Mouse (Mus musculus) thymus, adult 2 months (tissue): Measurements from ENCODE around the gene Nop2. TPM values are rescaled to one million over a fixed set of nuclear protein-coding genes. Genes with fewer than 3 reads are reported as not detected.
"Not testable (repeated sequence)": the region's sequence is repeated elsewhere in the genome, so short reads cannot be mapped to it uniquely, and the experiment has no call there.

Experiments
- DNase-seq: peaks from one replicate; pipeline ENCODE4 v3.0.0; 2021
- H3K27ac ChIP-seq: fragments of 200-500 bp; 2 replicates; pipeline ENCODE4 v1.5.1; 2012; ENCODE audit warnings: low read length, control low read depth; ENCODE audit not compliant: control insufficient read depth, insufficient read depth
- H3K27me3 ChIP-seq: fragments of 200-500 bp; 2 replicates; pipeline ENCODE4 v1.6.1; 2012; ENCODE audit warnings: mild to moderate bottlenecking, low read length, moderate library complexity, mixed read lengths; ENCODE audit not compliant: control insufficient read depth, insufficient read depth
- H3K36me3 ChIP-seq: fragments of 200-500 bp; 2 replicates; pipeline ENCODE4 v1.6.1; 2012; ENCODE audit warnings: mild to moderate bottlenecking, low read length, moderate library complexity; ENCODE audit not compliant: control insufficient read depth, insufficient read depth
- H3K4me1 ChIP-seq: fragments of 200-500 bp; replicated peaks from 2 replicates; pipeline ENCODE4 v1.6.1; 2012; ENCODE audit warnings: low read length; ENCODE audit not compliant: control insufficient read depth, insufficient read depth
- H3K4me3 ChIP-seq: fragments of 200-500 bp; 2 replicates; pipeline ENCODE4 v1.5.1; 2012; ENCODE audit warnings: mild to moderate bottlenecking, low read length, control low read depth, moderate library complexity; ENCODE audit not compliant: control insufficient read depth, insufficient read depth
- CTCF ChIP-seq: fragments of 200-500 bp; IDR thresholded peaks from 2 replicates; pipeline ENCODE4 v1.5.1; 2012; ENCODE audit warnings: mild to moderate bottlenecking, control low read depth, low read length, moderate library complexity, borderline replicate concordance; ENCODE audit not compliant: control insufficient read depth, poor library complexity, insufficient read depth; ENCODE audit errors: extremely low read depth
- POLR2A ChIP-seq: fragments of 200-500 bp; IDR thresholded peaks from 2 replicates; pipeline ENCODE4 v1.6.1; 2012; ENCODE audit warnings: mild to moderate bottlenecking, low read length, control low read depth, moderate library complexity; ENCODE audit not compliant: control insufficient read depth, poor library complexity, insufficient read depth; ENCODE audit errors: extremely low read depth
- WGBS: fragments of 180-500 bp; shearing (Covaris S2); methylation state at CpG from one replicate; pipeline ENCODE4 v1.1.7; 2018; 5-methylcytosine and 5-hydroxymethylcytosine counted together
- polyA plus RNA-seq: library from polyadenylated mRNA; depleted of rRNA; stranded (reverse); fragments of >200 nt; gene quantifications from 2 replicates; pipeline ENCODE4 v1.2.3, GENCODE M21; 2012

The Nop2 gene
- polyA plus RNA-seq, 1 experiment, result 26.4 TPM

DNA sequence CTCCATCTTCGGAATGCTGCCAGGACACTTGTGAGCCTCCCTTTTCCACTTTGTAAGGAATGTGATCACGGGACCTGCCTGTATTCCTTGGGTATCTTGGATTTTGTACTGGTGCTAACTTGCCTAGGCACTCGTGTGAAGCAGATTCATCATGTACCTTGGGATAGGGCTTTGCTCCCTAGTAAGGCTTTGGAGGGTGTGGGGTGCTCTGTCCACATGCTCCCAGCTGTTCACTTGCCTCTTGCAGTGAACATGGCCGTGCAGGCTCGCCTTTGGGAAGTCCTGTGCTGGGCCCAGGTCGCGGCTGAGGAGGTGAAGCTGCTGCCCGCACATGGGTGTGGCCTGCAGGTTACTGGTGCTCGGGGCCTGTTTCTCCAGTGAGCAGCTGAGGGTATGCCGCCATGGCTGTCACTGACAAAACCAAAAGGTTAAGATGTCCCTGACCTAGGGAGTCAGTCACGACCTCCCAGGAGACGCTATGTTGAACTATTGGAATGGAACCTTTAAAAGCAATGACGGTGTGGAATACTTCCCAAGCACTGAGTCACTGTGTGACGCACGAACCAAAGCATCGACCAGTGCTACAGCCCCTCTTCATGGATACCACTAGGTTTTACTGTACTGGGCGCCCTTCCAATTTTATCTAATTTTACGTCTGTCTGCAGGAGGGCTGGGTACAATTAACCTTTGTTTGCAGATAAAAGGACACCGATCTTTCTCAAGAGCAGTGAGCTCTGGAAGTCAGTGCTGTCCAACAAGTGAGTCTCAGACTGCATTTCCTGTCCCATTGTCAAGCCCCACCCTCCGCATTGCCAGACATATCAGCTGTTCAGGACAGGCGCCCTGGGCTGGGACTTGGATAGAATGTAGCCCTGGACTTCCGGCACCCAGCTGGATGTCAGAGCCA lies 29.4 kb downstream of the Nop2 start:
- H3K36me3 ChIP-seq, result peaks cover 33% of the 10 kb centered on the region
- H3K4me3 ChIP-seq, result no peak overlapping the region
- DNase-seq, result no peak

DNA sequence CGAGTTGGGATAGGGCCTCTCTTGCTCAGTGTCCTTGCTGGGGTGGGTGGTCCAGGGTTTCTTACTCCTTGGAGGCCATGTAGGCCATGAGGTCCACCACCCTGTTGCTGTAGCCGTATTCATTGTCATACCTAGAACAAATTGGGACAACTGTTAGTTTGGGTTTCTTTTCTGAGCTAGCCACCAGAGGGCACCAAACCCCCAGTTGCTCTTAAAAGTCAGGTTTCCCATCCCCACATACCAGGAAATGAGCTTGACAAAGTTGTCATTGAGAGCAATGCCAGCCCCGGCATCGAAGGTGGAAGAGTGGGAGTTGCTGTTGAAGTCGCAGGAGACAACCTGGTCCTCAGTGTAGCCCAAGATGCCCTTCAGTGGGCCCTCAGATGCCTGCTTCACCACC lies 30.3 kb downstream of the Nop2 start:
- not testable (repeated sequence) for H3K27ac ChIP-seq, H3K4me3 ChIP-seq, H3K27me3 ChIP-seq
- Histone ChIP-seq H3K36me3 (peaks cover 33% of the 10 kb centered on the region), H3K4me1 (peaks cover 19% of the 10 kb centered on the region)
- WGBS, result 29% methylated on average over 4 of the region's 5 CpGs
- peak; percentile 79 for DNase-seq

More for the DNA sequence above, 29.4 kb downstream of the Nop2 start:
- peaks cover 15% of the 10 kb centered on the region for H3K4me1 ChIP-seq
- TF ChIP-seq POLR2A, result no peak
- TF ChIP-seq CTCF, result no peak
- WGBS, result 86% methylated on average over 22 of the region's 22 CpGs
- no peaks in the 10 kb centered on the region for H3K27me3 ChIP-seq
- H3K27ac ChIP-seq, result no peak overlapping the region

DNA sequence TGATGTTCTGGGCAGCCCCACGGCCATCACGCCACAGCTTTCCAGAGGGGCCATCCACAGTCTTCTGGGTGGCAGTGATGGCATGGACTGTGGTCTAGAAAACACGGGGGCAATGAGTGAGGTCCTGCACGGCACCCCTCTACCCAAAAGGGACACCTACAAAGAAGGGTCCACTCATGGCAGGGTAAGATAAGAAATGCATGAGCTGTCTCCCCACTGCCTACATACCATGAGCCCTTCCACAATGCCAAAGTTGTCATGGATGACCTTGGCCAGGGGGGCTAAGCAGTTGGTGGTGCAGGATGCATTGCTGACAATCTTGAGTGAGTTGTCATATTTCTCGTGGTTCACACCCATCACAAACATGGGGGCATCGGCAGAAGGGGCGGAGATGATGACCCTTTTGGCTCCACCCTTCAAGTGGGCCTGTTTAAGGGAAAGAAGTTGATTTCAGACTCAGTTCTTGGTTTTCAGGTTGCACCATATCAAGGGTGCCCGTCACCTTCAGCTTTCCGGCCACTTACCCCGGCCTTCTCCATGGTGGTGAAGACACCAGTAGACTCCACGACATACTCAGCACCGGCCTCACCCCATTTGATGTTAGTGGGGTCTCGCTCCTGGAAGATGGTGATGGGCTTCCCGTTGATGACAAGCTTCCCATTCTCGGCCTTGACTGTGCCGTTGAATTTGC lies 31.1 kb downstream of the Nop2 start:
- Histone ChIP-seq H3K36me3 (peaks cover 29% of the 10 kb centered on the region), H3K4me1 (peaks cover 22% of the 10 kb centered on the region)
- not testable (repeated sequence) for H3K4me3 ChIP-seq, DNase-seq, H3K27ac ChIP-seq, H3K27me3 ChIP-seq
- 88% methylated on average over 13 of the region's 16 CpGs for WGBS

DNA sequence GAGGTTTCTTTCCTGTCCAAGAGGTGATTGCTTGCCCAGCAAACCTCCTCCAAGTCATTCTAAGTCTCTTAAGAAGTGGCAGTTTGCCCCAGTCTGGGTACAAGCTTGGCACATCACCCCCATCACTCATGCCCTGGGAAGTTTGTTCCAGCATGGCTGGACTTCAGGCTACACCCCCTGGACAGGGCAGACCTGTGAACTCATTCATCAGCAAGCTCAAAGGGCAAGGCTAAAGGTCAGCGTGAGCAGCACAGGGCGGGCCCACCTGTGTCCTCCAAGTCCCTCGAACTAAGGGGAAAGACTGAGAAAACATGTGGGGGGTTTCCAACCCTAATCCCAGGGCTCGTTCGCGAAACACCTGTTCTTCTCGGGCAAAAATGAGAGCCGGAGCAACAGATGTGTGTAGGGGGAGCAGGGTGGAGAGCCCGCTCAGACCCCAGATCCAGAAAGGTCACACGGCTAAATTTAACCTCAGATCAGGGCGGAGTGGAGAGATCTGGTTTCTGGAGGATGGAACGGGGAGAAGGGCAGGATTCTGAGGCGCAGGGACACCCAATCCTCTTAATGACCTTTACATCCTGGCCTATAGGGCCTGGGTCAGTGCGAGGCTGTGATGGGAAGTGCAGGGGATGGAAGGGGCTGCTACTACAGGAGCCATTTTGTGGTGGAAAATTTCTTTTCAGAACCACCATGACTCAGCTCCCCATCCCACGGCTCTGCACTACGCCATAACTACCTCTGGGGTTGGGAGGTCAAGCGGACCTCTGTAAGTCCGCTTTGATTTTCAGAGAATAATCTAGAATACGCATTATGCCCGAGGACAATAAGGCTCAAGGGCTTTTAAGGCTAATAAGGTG lies 32.3 kb downstream of the Nop2 start:
- Histone ChIP-seq H3K4me1 (peaks cover 22% of the 10 kb centered on the region), H3K27ac (peak overlapping the region; percentile 48), H3K4me3 (peak overlapping the region; percentile 92), H3K36me3 (peaks cover 38% of the 10 kb centered on the region), H3K27me3 (no peaks in the 10 kb centered on the region)
- DNase-seq, result no peak
- TF ChIP-seq CTCF (no peak), POLR2A (no peak)
- WGBS, result 10% methylated on average over 20 of the region's 20 CpGs

DNA sequence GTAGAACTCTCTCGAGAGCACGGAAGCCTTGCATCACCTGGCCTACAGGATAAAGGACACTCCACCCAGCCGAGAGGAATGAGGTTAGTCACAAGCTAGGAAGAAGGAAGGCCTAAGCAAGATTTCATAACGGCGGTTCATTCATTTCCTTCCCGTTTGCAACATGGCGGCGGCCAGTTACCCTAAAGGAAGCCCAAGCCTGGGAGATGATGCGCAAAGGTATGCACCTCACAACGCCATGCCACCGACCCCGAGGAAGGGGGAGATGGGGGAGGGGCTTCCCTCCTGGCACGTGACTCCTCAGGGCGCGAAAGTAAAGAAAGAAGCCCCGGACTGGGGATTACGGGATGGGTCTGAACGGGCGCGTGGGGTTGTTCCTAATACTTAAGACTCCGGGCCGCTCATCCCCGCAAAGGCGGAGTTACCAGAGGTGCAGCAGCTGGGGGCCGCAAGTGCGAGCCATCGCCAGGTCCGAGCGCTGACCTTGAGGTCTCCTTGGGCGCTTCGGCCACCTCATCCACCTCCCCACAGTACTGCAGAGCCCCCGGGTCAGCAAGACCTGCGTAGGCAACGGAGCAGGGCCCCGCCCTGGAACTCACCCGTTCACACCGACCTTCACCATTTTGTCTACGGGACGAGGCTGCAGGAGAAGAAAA lies 33.1 kb downstream of the Nop2 start:
- Histone ChIP-seq H3K36me3 (peaks cover 42% of the 10 kb centered on the region), H3K4me1 (peaks cover 22% of the 10 kb centered on the region)
- peak; percentile 60 for DNase-seq

GRCm38 (mm10) chr6:125165328-125165891 lies 33.7 kb downstream of the Nop2 start:
- Histone ChIP-seq H3K4me1 (peaks cover 22% of the 10 kb centered on the region), H3K27ac (peak overlapping the region; percentile 30; the same call in 1 of the 2 replicates), H3K36me3 (peaks cover 41% of the 10 kb centered on the region), H3K4me3 (peak overlapping the region; percentile 92), H3K27me3 (no peaks in the 10 kb centered on the region)
- peak; percentile 99 for TF ChIP-seq POLR2A
- no peak for TF ChIP-seq CTCF
- peak; percentile 95 for DNase-seq
- under 1% methylated on average over 36 of the region's 36 CpGs for WGBS

More for the DNA sequence above, 33.1 kb downstream of the Nop2 start:
- Histone ChIP-seq H3K4me3 (peak overlapping the region; percentile 92), H3K27me3 (no peaks in the 10 kb centered on the region), H3K27ac (peak overlapping the region; percentile 48)
- TF ChIP-seq CTCF, result no peak
- no peak for TF ChIP-seq POLR2A
- under 1% methylated on average over 39 of the region's 39 CpGs for WGBS
